Mouse (Mus musculus): ENCODE measurements at regions not wholly inside any gene's neighbourhood (a gene's known extent, or its start where the extent isn't known, plus 50 kb on each side); places are given as distances from the start of the nearest gene placed in this dataset.

GRCm38 (mm10) chr8:26903289-26903688 is 73.8 kb upstream of the Zfp703 start:
- TF ChIP-seq CTCF (IDR thresholded peaks at IDR 0.05; ENCODE audit: borderline replicate concordance, insufficient read depth, low read depth, low read length), result no peak
- no peak for TF ChIP-seq POLR2A (IDR thresholded peaks at IDR 0.05; ENCODE audit: borderline replicate concordance, insufficient read depth, low read length)

All from cerebellum, adult 2 months (tissue).